21 mouse cellular contexts compared by ENCODE assay signal in genomic region chr14:26605354-26605753, GRCm38 (mm10). TPM values are rescaled to one million over a fixed set of nuclear protein-coding genes. Genes with fewer than 3 reads are reported as not detected.
A peak's percentile ranks its signal among the peaks of the same experiment; 100 is the strongest.
DNase-seq lines count a peak whose midpoint lies in the region; ATAC-seq and TF ChIP-seq lines count a peak whose summit lies in the region.
"Had no signal": no experiment of that assay in that cellular context is flagged by ENCODE, and none has a peak within 500 bp of the region (broad histone marks: within the 10 kb centered on the region; RNA-seq: fewer than 3 reads in every experiment).

No protein-coding gene starts in this region.

- no peaks in the 10 kb centered on the region for H3K4me1 ChIP-seq in heart, embryonic 13.5 days
- H3K4me1 ChIP-seq in heart, adult 2 months (ENCODE audit: control insufficient read depth, insufficient read depth, low read length), result no peaks in the 10 kb centered on the region
- H3K4me1 ChIP-seq in stomach, embryonic 15.5 days, result no peaks in the 10 kb centered on the region
- H3K4me1 ChIP-seq: embryonic facial prominence, embryonic 10.5 days; forebrain, embryonic 13.5 days; heart, embryonic 12.5 days; hindbrain, embryonic 12.5 days had no signal

- H3K27me3 ChIP-seq in heart, embryonic 13.5 days (replicated peaks), result no peaks in the 10 kb centered on the region
- no peaks in the 10 kb centered on the region for H3K27me3 ChIP-seq in heart, adult 2 months (ENCODE audit: control insufficient read depth, insufficient read depth, low read length)
- H3K27me3 ChIP-seq in stomach, embryonic 15.5 days (replicated peaks), result no peaks in the 10 kb centered on the region
- H3K27me3 ChIP-seq: forebrain, embryonic 13.5 days; heart, embryonic 12.5 days; hindbrain, embryonic 12.5 days had no signal

- 80% methylated on average over 4 of the region's 4 CpGs for WGBS in heart, embryonic 13.5 days
- 71% methylated on average over 4 of the region's 4 CpGs for WGBS in heart, adult 2 months
- WGBS in stomach, embryonic 15.5 days, result 64% methylated on average over 4 of the region's 4 CpGs

- no peak overlapping the region for H3K9ac ChIP-seq in heart, embryonic 13.5 days
- no peak overlapping the region for H3K9ac ChIP-seq in heart, adult 2 months (ENCODE audit: low read depth, low read length)
- no peak overlapping the region for H3K9ac ChIP-seq in stomach, embryonic 15.5 days
- H3K9ac ChIP-seq: forebrain, embryonic 13.5 days; heart, embryonic 12.5 days; hindbrain, embryonic 12.5 days had no signal

- no peak overlapping the region for H3K4me3 ChIP-seq in heart, embryonic 13.5 days
- H3K4me3 ChIP-seq in heart, adult 2 months, result no peak overlapping the region
- no peak overlapping the region for H3K4me3 ChIP-seq in stomach, embryonic 15.5 days (replicated peaks)
- H3K4me3 ChIP-seq: embryonic facial prominence, embryonic 10.5 days; forebrain, embryonic 13.5 days; heart, embryonic 12.5 days; hindbrain, embryonic 12.5 days had no signal

- TF ChIP-seq CTCF in heart, adult 2 months (IDR thresholded peaks at IDR 0.05), result no peak

- H3K36me3 ChIP-seq in heart, embryonic 13.5 days, result peaks cover 84% of the 10 kb centered on the region
- peaks cover 10% of the 10 kb centered on the region for H3K36me3 ChIP-seq in heart, adult 2 months (ENCODE audit: control insufficient read depth, insufficient read depth, low read length)
- peaks cover 14% of the 10 kb centered on the region; the same call in 1 of the 2 replicates for H3K36me3 ChIP-seq in stomach, embryonic 15.5 days

- ATAC-seq in heart, embryonic 13.5 days (ENCODE audit: extremely low read depth, insufficient number of reproducible peaks, low FRiP score, low TSS enrichment), result no peak
- no peak for ATAC-seq in stomach, embryonic 15.5 days (ENCODE audit: insufficient read depth, low FRiP score, low read depth)
- ATAC-seq: activated CD4-positive, CD25-positive, alpha-beta regulatory T cell, adult 4 months; forebrain, embryonic 13.5 days; hindbrain, embryonic 16.5 days; inflammation-experienced regulatory T-cells, adult 6 months had no signal

- TF ChIP-seq EP300 in heart, adult 2 months (IDR thresholded peaks at IDR 0.05; ENCODE audit: insufficient read depth, low read depth, low read length), result no peak

- intact Hi-C loops in heart, adult 2 months (cut with DNase I), result no loop called here

- TF ChIP-seq POLR2A in heart, adult 2 months (IDR thresholded peaks at IDR 0.05; ENCODE audit: insufficient read depth, low read depth, low read length), result no peak

- 0 out of 2 replicates have a peak overlapping the region, but pooled peaks have one; percentile 12 for H3K27ac ChIP-seq in heart, embryonic 13.5 days (replicated peaks)
- no peak overlapping the region for H3K27ac ChIP-seq in heart, adult 2 months
- H3K27ac ChIP-seq in stomach, embryonic 15.5 days, result 0 out of 2 replicates have a peak overlapping the region, but pooled peaks have one; percentile 17
- H3K27ac ChIP-seq: embryonic facial prominence, embryonic 10.5 days; forebrain, embryonic 13.5 days; hindbrain, embryonic 12.5 days had no signal

- no peaks in the 10 kb centered on the region for H3K79me2 ChIP-seq in heart, adult 2 months (replicated peaks; ENCODE audit: control insufficient read depth, insufficient read depth, low read length)

- no peaks in the 10 kb centered on the region for H3K9me3 ChIP-seq in heart, embryonic 13.5 days
- H3K9me3 ChIP-seq in stomach, embryonic 15.5 days, result no peaks in the 10 kb centered on the region
- H3K9me3 ChIP-seq: embryonic facial prominence, embryonic 10.5 days; forebrain, embryonic 13.5 days; G1E; heart, embryonic 12.5 days; hindbrain, embryonic 12.5 days had no signal

- no peak overlapping the region for H3K4me2 ChIP-seq in heart, embryonic 13.5 days
- no peak overlapping the region for H3K4me2 ChIP-seq in stomach, embryonic 15.5 days
- H3K4me2 ChIP-seq: forebrain, embryonic 13.5 days; heart, embryonic 12.5 days; hindbrain, embryonic 12.5 days had no signal

- DNase-seq in heart, adult 2 months, result no peak
- DNase-seq in R1 (ENCODE audit: low read depth, low spot score), result peak; percentile 92
- DNase-seq in thymus, postnatal 10 days (ENCODE audit: low spot score in 2 of 2), result no peak
- DNase-seq in urinary bladder, postnatal 36 days (ENCODE audit: low spot score in 2 of 2), result no peak
- DNase-seq in c-Kit-positive CD71-positive TER-119-positive erythroid progenitor cells, embryonic 14.5 days (ENCODE audit: low spot score), result no peak
- DNase-seq: adrenal gland, postnatal 14 days; cerebellum, adult 18-20 months; cerebellum, adult 9-11 months; gastrocnemius, postnatal 36 days; heart, adult 18-20 months; heart, postnatal 36 days had no signal

RNA-seq across cellular contexts. Expression of gene Dennd6a, which starts 31.7 kb away (rescaled TPM):
- 18.4 and 24.1 TPM in 2 replicates for polyA plus RNA-seq in heart, embryonic 13.5 days (2015; fragmentation: Nextera tagmentation; extraction: Ambion mirVana)
- 10 to 100 TPM; 13.4 to 14.0 TPM for total RNA-seq in heart, adult 2 months (2021)
- 6.9 and 11.3 TPM in 2 replicates for polyA plus RNA-seq in heart, adult 2 months (2012; rRNA removed)
- 34.4 and 36.0 TPM in 2 replicates for polyA plus RNA-seq in stomach, embryonic 15.5 days (2015; fragmentation: Nextera tagmentation; extraction: Ambion mirVana)

RNA-seq across cellular contexts. Expression of gene Arf4, which starts 32.5 kb away (rescaled TPM):
- polyA plus RNA-seq in heart, embryonic 13.5 days (2015; fragmentation: Nextera tagmentation; extraction: Ambion mirVana), result 440 and 447 TPM in 2 replicates
- 10 to 100 TPM; 73.1 to 73.2 TPM for total RNA-seq in heart, adult 2 months (2021)
- 55.7 and 62.2 TPM in 2 replicates for polyA plus RNA-seq in heart, adult 2 months (2012; rRNA removed)
- polyA plus RNA-seq in stomach, embryonic 15.5 days (2015; fragmentation: Nextera tagmentation; extraction: Ambion mirVana), result 614 and 698 TPM in 2 replicates
